Mouse (Mus musculus) neural tube, embryonic 15.5 days (tissue): ENCODE data around the gene Dydc2. TPM values are rescaled to one million over a fixed set of nuclear protein-coding genes. Genes with fewer than 3 reads are reported as not detected.

Experiments used
- ATAC-seq: fragments of 200-750 bp; cut with Nextera tagmentation; 2 replicates; pipeline ENCODE4 v1.8.0; 2017; ENCODE audit warnings: mild to moderate bottlenecking, moderate TSS enrichment, moderate library complexity; ENCODE audit not compliant: low FRiP score
- H3K27ac ChIP-seq: fragments of 300-500 bp; sonication (generic); replicated peaks from 2 replicates; pipeline ENCODE4 v1.5.1; 2015; ENCODE audit warnings: mild to moderate bottlenecking, inconsistent platforms
- H3K27me3 ChIP-seq: fragments of 300-500 bp; sonication (generic); replicated peaks from 2 replicates; pipeline ENCODE4 v1.6.1; 2015; ENCODE audit warnings: inconsistent platforms
- H3K36me3 ChIP-seq: fragments of 300-500 bp; sonication (generic); 2 replicates; pipeline ENCODE4 v1.6.1; 2015; ENCODE audit warnings: inconsistent platforms
- H3K4me1 ChIP-seq: fragments of 300-500 bp; sonication (generic); 2 replicates; pipeline ENCODE4 v1.6.1; 2015; ENCODE audit warnings: inconsistent platforms
- H3K4me2 ChIP-seq: fragments of 300-500 bp; sonication (generic); 2 replicates; pipeline ENCODE4 v1.6.1; 2015; ENCODE audit warnings: inconsistent platforms, mild to moderate bottlenecking, moderate library complexity
- H3K4me3 ChIP-seq: fragments of 300-500 bp; sonication (generic); replicated peaks from 2 replicates; pipeline ENCODE4 v1.5.1; 2015; ENCODE audit warnings: mild to moderate bottlenecking, inconsistent platforms
- H3K9ac ChIP-seq: fragments of 300-500 bp; sonication (generic); replicated peaks from 2 replicates; pipeline ENCODE4 v1.6.1; 2015; ENCODE audit warnings: mild to moderate bottlenecking, inconsistent platforms
- H3K9me3 ChIP-seq: fragments of 300-500 bp; sonication (generic); replicated peaks from 2 replicates; pipeline ENCODE4 v1.6.1; 2016; ENCODE audit warnings: inconsistent platforms
- WGBS: fragments of 180-500 bp; shearing (Covaris S2); methylation state at CpG from one replicate; pipeline ENCODE4 v1.1.7; 2015; ENCODE audit warnings: mixed read lengths; 5-methylcytosine and 5-hydroxymethylcytosine counted together
- polyA plus RNA-seq: library from polyadenylated mRNA; unstranded; fragments of >200 nt; fragmentation: Nextera tagmentation; extraction: Ambion mirVana; gene quantifications from 2 replicates; pipeline ENCODE4 v1.2.1, GENCODE M21; 2015

Dydc2 gene
- polyA plus RNA-seq, 1 experiment from 2014 or later: 0.32 TPM

DNA sequence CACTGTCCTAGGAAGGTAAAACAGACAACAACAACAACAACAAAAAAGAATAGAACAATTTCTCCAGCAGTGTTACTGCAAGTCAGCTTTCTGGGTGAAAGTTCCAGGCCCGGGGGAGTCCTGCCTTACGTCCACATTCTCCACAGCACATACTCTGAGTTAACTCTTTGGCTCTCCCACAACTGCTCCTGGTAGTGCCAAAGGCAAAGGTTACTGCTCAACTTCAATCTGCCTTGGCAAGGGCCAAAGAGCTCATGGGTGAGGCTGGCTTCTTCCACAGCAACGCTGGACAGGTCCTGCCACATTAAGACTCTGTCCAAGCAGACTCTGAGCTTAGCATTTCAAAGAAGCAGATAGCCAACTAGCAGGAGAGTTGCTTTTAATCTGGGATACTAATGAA is 57.1 kb downstream of the Dydc2 start:
- Histone ChIP-seq H3K27ac (no peak overlapping the region), H3K9ac (no peak overlapping the region), H3K4me1 (peaks cover 19% of the 10 kb centered on the region), H3K4me3 (no peak overlapping the region), H3K36me3 (no peaks in the 10 kb centered on the region), H3K4me2 (no peak overlapping the region), H3K9me3 (no peaks in the 10 kb centered on the region), H3K27me3 (no peaks in the 10 kb centered on the region)
- no peak for ATAC-seq
- WGBS: 79% methylated on average over 3 of the region's 3 CpGs

DNA sequence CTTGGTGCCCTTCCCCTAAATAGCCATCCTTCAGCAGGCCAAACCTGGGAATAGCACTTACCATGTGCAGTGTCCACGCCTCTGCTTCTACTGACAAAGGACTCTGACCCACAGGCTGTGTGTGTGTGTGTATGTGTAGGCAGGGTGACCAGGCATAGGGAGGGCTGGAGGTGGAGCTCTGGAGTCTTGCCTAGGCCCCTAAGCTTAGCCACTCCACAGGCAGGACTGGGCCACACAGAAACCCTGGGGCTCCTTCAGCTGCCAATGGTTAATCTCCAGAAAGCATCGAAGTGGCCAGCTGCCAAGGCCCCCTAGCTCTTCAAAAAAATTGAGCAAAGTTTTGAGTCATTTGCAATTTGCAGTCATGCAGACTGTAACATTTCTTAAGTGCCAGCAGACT is 60.9 kb downstream of the Dydc2 start:
- peaks cover 24% of the 10 kb centered on the region for H3K4me1 ChIP-seq
- H3K4me3 ChIP-seq: no peak overlapping the region
- no peak for ATAC-seq

DNA sequence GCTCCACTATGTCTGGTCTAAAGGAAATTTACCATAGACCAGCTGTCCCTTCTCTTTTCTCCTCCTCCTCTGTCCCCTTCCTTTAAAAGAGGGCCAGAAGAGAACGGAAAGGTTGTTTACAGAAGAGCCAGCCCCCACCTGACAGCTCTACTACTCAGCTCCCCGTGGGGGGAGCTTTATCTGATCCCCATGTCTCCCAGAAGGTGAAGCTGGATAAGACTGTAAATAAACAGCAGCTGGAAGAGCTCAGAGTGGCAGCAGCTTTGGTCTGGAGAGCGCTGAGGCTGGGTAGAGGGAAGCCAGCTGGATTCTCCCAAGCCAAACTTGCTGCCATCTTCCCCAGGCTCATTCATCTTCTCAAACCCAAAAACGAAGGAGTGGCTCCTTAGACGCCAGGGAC is 61.4 kb downstream of the Dydc2 start:
- no peak for ATAC-seq
- H3K27me3 ChIP-seq: no peaks in the 10 kb centered on the region
- H3K4me1 ChIP-seq: peaks cover 19% of the 10 kb centered on the region
- 55% methylated on average over 5 of the region's 5 CpGs for WGBS
- H3K9ac ChIP-seq: no peak overlapping the region
- H3K4me2 ChIP-seq: no peak overlapping the region
- H3K9me3 ChIP-seq: no peaks in the 10 kb centered on the region
- no peak overlapping the region for H3K4me3 ChIP-seq
- no peak overlapping the region for H3K27ac ChIP-seq
- no peaks in the 10 kb centered on the region for H3K36me3 ChIP-seq

More for the DNA sequence above, 60.9 kb downstream of the Dydc2 start:
- no peak overlapping the region for H3K27ac ChIP-seq
- no peaks in the 10 kb centered on the region for H3K9me3 ChIP-seq
- H3K4me2 ChIP-seq: no peak overlapping the region
- no peaks in the 10 kb centered on the region for H3K36me3 ChIP-seq
- H3K9ac ChIP-seq: no peak overlapping the region
- WGBS: 85% methylated on average over 2 of the region's 2 CpGs
- no peaks in the 10 kb centered on the region for H3K27me3 ChIP-seq

DNA sequence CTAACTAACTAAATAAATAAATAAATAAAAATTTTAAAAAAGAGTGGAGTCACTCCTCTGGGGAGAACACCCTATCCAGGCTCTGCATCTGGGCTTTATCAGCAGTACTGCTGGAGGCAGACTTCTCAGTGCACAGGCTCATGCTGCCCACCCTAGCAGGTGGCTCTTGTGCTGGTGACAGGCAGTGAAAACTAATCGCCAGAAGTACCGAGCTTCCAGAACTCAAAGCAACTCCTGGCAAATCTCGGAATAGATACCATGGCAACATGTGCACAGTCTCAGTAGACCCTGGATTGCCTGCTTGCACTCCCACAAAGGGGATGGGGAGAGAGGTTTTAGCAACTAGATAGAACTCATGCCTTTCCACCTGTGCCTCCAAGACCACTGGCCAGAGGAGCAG is 62.1 kb downstream of the Dydc2 start:
- Histone ChIP-seq H3K4me2 (no peak overlapping the region), H3K27me3 (no peaks in the 10 kb centered on the region), H3K4me1 (peaks cover 15% of the 10 kb centered on the region), H3K36me3 (peaks cover 5% of the 10 kb centered on the region), H3K9ac (no peak overlapping the region), H3K9me3 (no peaks in the 10 kb centered on the region), H3K27ac (no peak overlapping the region), H3K4me3 (no peak overlapping the region)
- 60% methylated on average over 3 of the region's 3 CpGs for WGBS
- no peak for ATAC-seq

DNA sequence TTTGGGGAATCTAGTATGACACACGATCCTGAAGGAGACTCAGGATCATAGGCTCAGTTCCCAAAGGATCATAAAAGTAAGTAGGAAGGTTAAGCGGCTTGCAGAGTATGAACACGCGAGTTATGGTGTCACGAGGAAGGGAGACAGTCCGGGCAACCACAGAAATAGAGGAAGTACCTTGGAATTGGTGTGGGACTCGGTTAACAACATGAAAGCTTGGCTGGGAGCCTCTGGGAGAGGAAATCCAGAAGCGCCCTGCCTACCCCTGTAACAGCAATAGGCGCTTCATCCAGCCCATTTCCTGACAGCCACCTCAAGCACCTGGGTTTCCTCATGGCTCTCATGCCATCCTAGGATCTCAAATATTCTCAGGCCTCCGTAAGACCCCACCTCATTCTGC is 62.7 kb downstream of the Dydc2 start:
- H3K4me1 ChIP-seq: peaks cover 13% of the 10 kb centered on the region
- peaks cover 11% of the 10 kb centered on the region for H3K36me3 ChIP-seq
- no peak overlapping the region for H3K9ac ChIP-seq
- no peak overlapping the region for H3K4me3 ChIP-seq
- H3K9me3 ChIP-seq: no peaks in the 10 kb centered on the region
- no peak overlapping the region for H3K27ac ChIP-seq
- ATAC-seq: no peak
- no peak overlapping the region for H3K4me2 ChIP-seq
- H3K27me3 ChIP-seq: no peaks in the 10 kb centered on the region
- 93% methylated on average over 10 of the region's 10 CpGs for WGBS

DNA sequence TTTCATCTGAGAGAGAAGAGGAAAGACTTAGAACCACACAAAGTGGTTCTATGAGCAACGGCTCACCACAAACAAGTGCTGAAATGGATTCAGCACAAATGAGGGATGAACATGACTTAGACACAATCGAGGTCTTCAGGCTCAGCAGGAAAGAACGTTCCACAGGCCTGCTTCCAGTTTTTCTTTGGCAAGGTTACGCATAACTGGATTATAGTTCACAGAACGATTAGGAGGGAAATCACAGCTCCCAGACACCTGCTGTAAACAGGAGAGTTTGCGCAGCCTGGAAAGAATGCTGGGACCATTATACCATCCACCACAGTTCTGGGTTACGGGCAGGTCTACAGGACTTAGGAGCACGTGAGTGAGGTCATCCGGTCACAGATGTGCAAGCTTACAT is 63.3 kb downstream of the Dydc2 start:
- Histone ChIP-seq H3K27me3 (no peaks in the 10 kb centered on the region), H3K4me3 (no peak overlapping the region), H3K4me1 (peaks cover 13% of the 10 kb centered on the region), H3K27ac (no peak overlapping the region), H3K36me3 (peaks cover 16% of the 10 kb centered on the region), H3K4me2 (no peak overlapping the region), H3K9ac (no peak overlapping the region), H3K9me3 (no peaks in the 10 kb centered on the region)
- ATAC-seq: no peak
- WGBS: 91% methylated on average over 9 of the region's 9 CpGs

DNA sequence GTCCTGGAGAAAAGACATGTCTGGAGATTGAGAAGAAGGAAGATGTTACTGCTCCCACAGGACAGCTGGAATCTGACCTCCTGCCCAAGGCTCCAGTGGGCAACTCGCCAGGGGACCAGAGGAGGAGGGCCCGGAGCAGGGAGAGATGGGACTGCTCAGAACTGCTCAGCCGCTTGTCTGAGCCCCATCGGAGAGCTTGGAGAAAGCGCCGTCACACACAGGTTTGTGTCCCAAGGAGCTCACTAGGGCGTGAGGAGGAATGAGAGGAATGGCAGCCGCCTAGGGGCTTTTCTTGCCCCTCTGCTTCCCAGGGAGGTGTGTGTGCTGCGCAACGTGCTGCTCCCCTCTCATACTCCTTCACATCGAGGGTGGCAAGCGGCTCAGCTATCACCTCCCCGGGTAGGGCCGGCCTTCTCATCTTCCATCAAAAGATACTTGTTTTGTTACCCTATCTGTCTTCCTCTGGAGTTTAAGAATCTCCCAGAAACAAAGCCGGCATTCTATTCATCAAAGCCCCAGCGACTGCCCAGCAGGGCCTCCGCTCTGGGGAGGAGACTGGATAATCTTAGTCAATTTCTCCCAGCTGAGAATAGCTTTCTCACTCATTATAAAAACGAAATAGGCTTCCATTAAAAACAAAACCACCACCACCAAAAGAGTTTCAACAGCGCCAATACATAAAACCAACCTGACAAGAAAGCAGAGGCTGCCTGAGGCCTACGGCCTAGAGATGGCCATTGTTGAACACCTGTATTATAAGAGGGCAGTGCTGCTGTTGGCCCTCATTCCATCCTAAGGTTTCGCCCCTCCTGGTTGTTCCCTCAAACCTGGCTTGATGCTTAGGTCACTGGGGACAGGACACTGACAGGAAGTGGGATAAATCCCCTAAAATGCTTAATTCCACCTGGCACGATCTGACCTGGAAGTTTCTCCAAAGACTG is 64.5 kb downstream of the Dydc2 start:
- Histone ChIP-seq H3K4me1 (peaks cover 13% of the 10 kb centered on the region), H3K4me3 (no peak overlapping the region), H3K36me3 (peaks cover 25% of the 10 kb centered on the region), H3K27ac (no peak overlapping the region), H3K27me3 (no peaks in the 10 kb centered on the region), H3K9me3 (no peaks in the 10 kb centered on the region), H3K4me2 (peak overlapping the region; percentile 47), H3K9ac (no peak overlapping the region)
- peak; percentile 18; the same call in 1 of the 2 replicates for ATAC-seq
- WGBS: 14% methylated on average over 22 of the region's 22 CpGs

DNA sequence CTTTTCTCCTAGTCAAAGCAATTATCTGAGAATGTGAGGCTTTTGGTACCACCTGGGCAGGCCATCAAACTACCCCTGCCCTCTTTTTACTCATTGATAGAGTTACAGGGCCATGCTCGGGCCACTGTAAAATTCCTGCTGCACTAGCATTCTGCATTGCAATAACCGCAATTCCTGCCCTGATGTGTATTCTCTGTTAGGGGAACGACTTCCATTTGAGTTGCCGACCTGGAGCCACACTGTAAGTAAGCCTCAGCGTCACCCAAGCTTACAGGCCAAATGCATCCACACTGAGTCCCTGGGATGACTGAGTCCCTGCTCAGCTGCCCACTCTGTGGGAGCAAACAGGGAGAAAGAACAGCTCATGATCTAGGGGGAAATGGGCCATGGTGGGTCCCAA is 67.4 kb downstream of the Dydc2 start:
- Histone ChIP-seq H3K4me1 (peaks cover 13% of the 10 kb centered on the region), H3K4me3 (no peak overlapping the region), H3K27ac (no peak overlapping the region), H3K4me2 (no peak overlapping the region), H3K9me3 (no peaks in the 10 kb centered on the region), H3K9ac (no peak overlapping the region), H3K36me3 (peaks cover 43% of the 10 kb centered on the region), H3K27me3 (no peaks in the 10 kb centered on the region)
- 85% methylated on average over 5 of the region's 5 CpGs for WGBS
- no peak for ATAC-seq

DNA sequence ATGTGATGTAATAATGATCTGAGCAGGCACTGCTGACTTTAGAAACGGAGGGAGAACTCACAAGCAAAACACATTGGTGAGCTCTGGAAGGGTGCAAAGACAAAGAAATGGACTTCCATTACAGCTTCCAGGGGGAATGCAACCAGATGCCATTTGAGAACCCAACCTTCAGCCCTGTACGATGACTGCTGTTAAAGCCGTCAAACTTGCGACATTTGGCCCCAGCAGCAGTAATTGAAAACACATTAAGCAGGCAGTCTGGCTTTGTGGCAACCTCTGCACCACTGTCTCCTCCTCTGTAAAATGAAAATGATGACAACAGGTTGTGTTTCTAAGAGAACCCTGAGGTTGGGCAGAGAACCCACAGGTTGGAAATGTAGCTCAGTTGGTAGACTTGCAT is 68.2 kb downstream of the Dydc2 start:
- ATAC-seq: no peak
- Histone ChIP-seq H3K27me3 (no peaks in the 10 kb centered on the region), H3K36me3 (peaks cover 50% of the 10 kb centered on the region), H3K27ac (no peak overlapping the region), H3K4me3 (no peak overlapping the region), H3K9me3 (no peaks in the 10 kb centered on the region), H3K4me1 (peaks cover 13% of the 10 kb centered on the region), H3K4me2 (no peak overlapping the region), H3K9ac (no peak overlapping the region)
- 86% methylated on average over 4 of the region's 4 CpGs for WGBS

DNA sequence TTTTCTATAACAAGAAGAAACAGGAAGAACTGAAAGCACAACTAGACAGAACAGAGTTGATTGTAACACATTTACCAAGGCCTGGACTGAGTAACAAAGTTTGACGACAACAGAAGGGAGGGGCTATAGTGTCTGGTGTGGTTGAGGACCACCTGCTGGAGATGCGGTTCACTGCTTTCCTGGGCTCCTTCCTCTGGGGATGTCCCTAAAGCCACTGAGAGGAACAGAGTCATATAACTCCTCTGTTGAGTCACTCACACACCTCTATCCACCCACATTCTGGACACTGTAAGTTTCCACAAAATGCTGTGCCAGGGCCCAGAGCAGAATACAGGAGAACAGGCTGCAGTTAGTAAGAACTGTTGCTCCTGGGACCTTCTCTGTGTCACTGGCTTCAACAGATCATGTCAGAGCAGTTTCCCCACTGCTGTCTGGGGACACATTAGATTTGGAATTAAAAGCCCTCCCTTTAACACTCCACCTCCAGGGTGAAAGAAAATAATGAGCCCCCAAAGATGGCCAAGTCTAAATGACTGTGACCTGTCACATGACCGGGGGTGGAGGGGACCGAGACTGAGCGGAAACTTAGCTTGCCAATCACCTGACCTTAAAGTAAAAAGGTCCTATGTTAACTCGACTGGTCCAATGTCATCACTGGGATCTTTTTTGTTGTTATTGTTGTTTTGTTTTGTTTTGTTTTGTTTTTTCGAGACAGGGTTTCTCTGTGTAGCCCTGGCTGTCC is 68.9 kb downstream of the Dydc2 start:
- Histone ChIP-seq H3K9ac (no peak overlapping the region), H3K36me3 (peaks cover 53% of the 10 kb centered on the region)

More for the DNA sequence above, 68.9 kb downstream of the Dydc2 start:
- ATAC-seq: no peak
- Histone ChIP-seq H3K4me2 (no peak overlapping the region), H3K27me3 (no peaks in the 10 kb centered on the region), H3K4me3 (no peak overlapping the region), H3K9me3 (no peaks in the 10 kb centered on the region), H3K4me1 (peaks cover 12% of the 10 kb centered on the region), H3K27ac (no peak overlapping the region)
- 90% methylated on average over 7 of the region's 7 CpGs for WGBS
